Mouse (Mus musculus): Measurements from ENCODE around the gene Rap1gap2. TPM values are rescaled to one million over a fixed set of nuclear protein-coding genes. Genes with fewer than 3 reads are reported as not detected.
A peak's percentile ranks its signal among the peaks of the same experiment; 100 is the strongest.

Rap1gap2 gene
- polyA plus RNA-seq, 1 experiment from 2014 or later: 1.3 TPM

DNA sequence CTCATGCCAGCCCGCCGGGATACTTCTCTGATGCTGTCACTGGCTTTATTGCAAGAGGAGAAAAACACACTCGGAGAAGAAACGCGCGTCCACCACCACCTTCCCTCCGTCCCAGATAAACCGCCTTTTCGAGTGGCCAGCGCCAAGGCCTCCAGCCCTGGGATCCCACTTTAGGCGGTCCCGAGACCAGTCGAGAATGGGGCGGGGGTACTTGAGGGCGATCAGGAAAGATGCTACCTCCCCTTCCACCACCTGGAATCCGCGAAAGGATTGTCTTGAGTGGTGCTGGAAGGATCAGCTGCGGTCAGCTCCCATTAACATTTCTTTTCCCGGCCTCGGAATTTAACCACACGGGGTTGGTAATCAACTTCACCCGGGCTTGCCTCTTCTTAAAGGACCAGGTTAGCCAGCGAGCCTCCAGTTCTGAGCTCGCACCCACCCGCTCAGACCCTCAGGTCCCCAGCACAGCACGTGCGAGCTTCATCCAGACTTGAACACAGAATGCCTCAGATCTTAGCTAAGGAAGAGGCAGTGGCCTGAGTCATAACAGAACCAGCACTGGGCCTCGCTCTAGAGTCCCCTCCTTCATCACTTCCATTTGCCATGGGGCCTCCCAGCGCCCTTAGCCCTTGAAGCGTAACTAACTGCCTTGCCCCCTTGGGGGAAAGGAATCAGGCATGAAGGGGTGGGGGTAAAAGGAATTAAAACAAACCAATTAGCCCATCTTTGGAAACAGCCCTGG is 87.3 kb downstream of the Rap1gap2 start:
- Histone ChIP-seq H3K27ac (ENCODE audit: low read depth, low read length) (no peak overlapping the region), H3K9ac (ENCODE audit: low read length) (peak overlapping the region; percentile 66; the same call in 1 of the 2 replicates), H3K36me3 (ENCODE audit: control insufficient read depth, insufficient read depth, low read length) (no peaks in the 10 kb centered on the region), H3K4me3 (ENCODE audit: low read depth, low read length) (peak overlapping the region; percentile 70), H3K9me3 (ENCODE audit: control insufficient read depth, low read length) (no peaks in the 10 kb centered on the region), H3K4me1 (replicated peaks; ENCODE audit: control insufficient read depth, insufficient read depth, low read length) (no peaks in the 10 kb centered on the region), H3K27me3 (ENCODE audit: control insufficient read depth, insufficient read depth, low read length) (peaks cover 32% of the 10 kb centered on the region), H3K4me2 (ENCODE audit: low read depth, low read length, severe bottlenecking) (peak overlapping the region; percentile 71)
- ATAC-seq (replicated peaks; ENCODE audit: low FRiP score): peak; percentile 16; the same call in 1 of the 2 replicates
- 2% methylated on average over 30 of the region's 30 CpGs for WGBS
- peak; percentile 53 for DNase-seq (ENCODE audit: low spot score)

DNA sequence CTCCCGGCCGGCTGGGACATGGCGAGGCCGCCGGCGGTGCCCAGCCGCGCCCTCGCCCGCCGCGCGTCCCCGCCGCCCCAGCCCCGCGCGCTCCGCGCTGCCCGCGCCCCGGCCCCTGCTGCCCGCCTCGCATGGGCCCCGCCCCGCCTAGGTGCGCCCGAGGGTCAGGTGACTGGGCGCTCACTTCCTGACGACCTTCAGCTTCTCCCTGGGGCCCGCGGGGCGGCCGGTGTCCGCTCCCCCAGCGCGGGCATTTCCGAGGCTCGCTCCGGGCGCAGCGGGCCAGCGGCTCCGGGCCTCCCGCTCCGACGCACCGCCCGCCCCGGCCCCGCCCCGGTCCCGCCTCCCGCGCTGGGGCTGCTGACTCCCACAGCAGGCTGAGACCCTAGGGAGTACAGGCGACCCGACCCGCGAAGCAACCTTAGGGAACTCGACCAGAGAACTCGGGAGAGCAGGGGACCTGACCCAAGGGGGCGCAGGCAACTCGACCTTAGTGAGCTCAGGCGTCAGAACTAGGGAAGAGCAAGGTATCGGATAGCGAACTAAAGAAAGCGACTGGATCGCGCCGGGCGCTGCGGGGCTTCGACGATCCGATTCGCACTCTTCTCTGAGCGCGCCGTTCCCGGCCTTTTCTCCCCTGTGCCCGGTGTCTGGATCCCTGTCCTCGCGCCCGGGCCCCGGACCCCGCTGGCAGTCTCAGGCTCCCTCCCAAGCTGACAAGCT is 88.1 kb downstream of the Rap1gap2 start:
- no peaks in the 10 kb centered on the region for H3K36me3 ChIP-seq (ENCODE audit: control insufficient read depth, insufficient read depth, low read length)
- DNase-seq (ENCODE audit: low spot score): peak; percentile 83
- H3K27me3 ChIP-seq (ENCODE audit: control insufficient read depth, insufficient read depth, low read length): peaks cover 32% of the 10 kb centered on the region
- H3K4me1 ChIP-seq (replicated peaks; ENCODE audit: control insufficient read depth, insufficient read depth, low read length): no peaks in the 10 kb centered on the region
- ATAC-seq (replicated peaks; ENCODE audit: low FRiP score): peak; percentile 76
- no peaks in the 10 kb centered on the region for H3K9me3 ChIP-seq (ENCODE audit: control insufficient read depth, low read length)
- H3K9ac ChIP-seq (ENCODE audit: low read length): peak overlapping the region; percentile 66
- peak overlapping the region; percentile 71 for H3K4me2 ChIP-seq (ENCODE audit: low read depth, low read length, severe bottlenecking)
- peak overlapping the region; percentile 70 for H3K4me3 ChIP-seq (ENCODE audit: low read depth, low read length)
- WGBS: under 1% methylated on average over 82 of the region's 87 CpGs
- H3K27ac ChIP-seq (ENCODE audit: low read depth, low read length): no peak overlapping the region

DNA sequence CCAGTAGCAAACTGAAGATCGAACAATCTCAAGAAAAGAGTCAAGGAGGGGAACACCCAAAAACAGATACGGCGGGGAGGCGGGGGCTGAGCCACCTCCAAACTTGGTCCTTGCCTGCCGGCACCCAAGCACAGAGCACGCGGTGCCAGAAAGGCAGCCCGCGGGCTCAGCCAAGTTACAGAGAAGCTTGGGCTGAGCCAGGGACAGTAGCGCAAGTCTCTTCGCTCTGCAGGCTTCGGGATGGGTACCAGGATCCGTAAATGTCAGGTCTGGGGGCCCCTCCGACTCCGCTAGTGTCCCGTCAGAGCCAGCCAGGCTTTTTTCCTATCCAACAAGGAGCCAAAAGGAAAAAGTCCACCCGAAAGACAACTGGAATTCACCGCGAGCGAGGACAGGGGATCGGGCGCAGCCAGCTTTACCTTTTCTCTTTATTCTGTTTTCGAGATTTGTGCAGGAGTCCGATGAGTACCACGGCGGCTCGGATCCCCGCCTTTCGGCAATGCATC is 88.7 kb downstream of the Rap1gap2 start:
- WGBS: 1% methylated on average over 29 of the region's 29 CpGs
- Histone ChIP-seq H3K27ac (ENCODE audit: low read depth, low read length) (no peak overlapping the region), H3K36me3 (ENCODE audit: control insufficient read depth, insufficient read depth, low read length) (no peaks in the 10 kb centered on the region), H3K27me3 (ENCODE audit: control insufficient read depth, insufficient read depth, low read length) (peaks cover 32% of the 10 kb centered on the region), H3K4me3 (ENCODE audit: low read depth, low read length) (peak overlapping the region; percentile 70), H3K9ac (ENCODE audit: low read length) (peak overlapping the region; percentile 66), H3K4me2 (ENCODE audit: low read depth, low read length, severe bottlenecking) (peak overlapping the region; percentile 71), H3K9me3 (ENCODE audit: control insufficient read depth, low read length) (no peaks in the 10 kb centered on the region), H3K4me1 (replicated peaks; ENCODE audit: control insufficient read depth, insufficient read depth, low read length) (no peaks in the 10 kb centered on the region)
- ATAC-seq (replicated peaks; ENCODE audit: low FRiP score) (no peak), DNase-seq (ENCODE audit: low spot score) (peak; percentile 61)

DNA sequence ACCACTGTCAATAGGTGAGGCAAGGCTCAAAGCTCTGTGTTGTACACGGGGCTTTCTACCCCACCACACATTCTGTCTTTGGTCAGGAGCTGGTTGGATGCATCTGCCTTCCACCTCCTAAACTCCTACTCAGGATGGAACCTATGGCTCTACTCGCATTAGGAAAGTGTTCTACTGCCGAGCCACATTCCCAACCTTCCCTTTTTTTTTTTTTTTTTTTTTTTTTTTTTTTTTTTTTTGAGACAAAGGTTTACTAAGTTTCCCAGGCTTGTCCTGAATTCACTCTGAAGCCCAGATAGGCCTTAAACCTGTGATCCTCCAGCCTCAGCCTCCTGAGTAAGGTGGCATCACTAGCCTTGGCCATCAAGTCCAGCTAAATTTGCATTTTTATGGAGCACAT is 90.5 kb downstream of the Rap1gap2 start:
- H3K4me3 ChIP-seq (ENCODE audit: low read depth, low read length): no peak overlapping the region
- no peak for DNase-seq (ENCODE audit: low spot score)
- H3K36me3 ChIP-seq (ENCODE audit: control insufficient read depth, insufficient read depth, low read length): no peaks in the 10 kb centered on the region
- H3K9ac ChIP-seq (ENCODE audit: low read length): no peak overlapping the region
- WGBS: 88% methylated on average over 3 of the region's 3 CpGs
- H3K27ac ChIP-seq (ENCODE audit: low read depth, low read length): no peak overlapping the region
- no peak for ATAC-seq (replicated peaks; ENCODE audit: low FRiP score)
- peaks cover 32% of the 10 kb centered on the region for H3K27me3 ChIP-seq (ENCODE audit: control insufficient read depth, insufficient read depth, low read length)
- H3K9me3 ChIP-seq (ENCODE audit: control insufficient read depth, low read length): no peaks in the 10 kb centered on the region
- H3K4me1 ChIP-seq (replicated peaks; ENCODE audit: control insufficient read depth, insufficient read depth, low read length): no peaks in the 10 kb centered on the region
- H3K4me2 ChIP-seq (ENCODE audit: low read depth, low read length, severe bottlenecking): no peak overlapping the region

DNA sequence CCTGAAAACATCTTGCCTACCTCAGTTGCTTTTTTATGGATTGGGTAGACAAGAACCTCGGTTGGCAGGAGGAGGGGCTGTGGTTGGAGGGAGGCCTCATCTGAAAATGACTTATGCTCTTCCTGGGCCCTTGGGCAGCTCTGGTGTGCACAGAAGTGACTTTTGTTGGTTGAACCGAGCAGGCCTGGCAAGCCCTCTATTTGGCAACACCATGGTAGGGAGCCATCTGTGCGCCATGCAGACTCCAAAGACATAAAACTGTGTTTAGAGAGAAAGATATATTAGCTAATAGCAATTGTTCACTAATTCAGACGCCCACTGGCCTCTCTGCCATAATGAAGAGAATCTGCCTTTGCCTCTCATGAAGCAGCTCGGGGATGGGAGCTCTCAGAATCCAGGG is 94.6 kb downstream of the Rap1gap2 start:
- H3K4me3 ChIP-seq (ENCODE audit: low read depth, low read length): no peak overlapping the region
- H3K4me1 ChIP-seq (replicated peaks; ENCODE audit: control insufficient read depth, insufficient read depth, low read length): no peaks in the 10 kb centered on the region
- ATAC-seq (replicated peaks; ENCODE audit: low FRiP score) (no peak), DNase-seq (ENCODE audit: low spot score) (no peak)
- no peaks in the 10 kb centered on the region for H3K9me3 ChIP-seq (ENCODE audit: control insufficient read depth, low read length)
- H3K36me3 ChIP-seq (ENCODE audit: control insufficient read depth, insufficient read depth, low read length): no peaks in the 10 kb centered on the region
- H3K27ac ChIP-seq (ENCODE audit: low read depth, low read length): no peak overlapping the region
- 87% methylated on average over 5 of the region's 5 CpGs for WGBS
- H3K4me2 ChIP-seq (ENCODE audit: low read depth, low read length, severe bottlenecking): no peak overlapping the region
- no peak overlapping the region for H3K9ac ChIP-seq (ENCODE audit: low read length)
- peaks cover 2% of the 10 kb centered on the region; the same call in 1 of the 2 replicates for H3K27me3 ChIP-seq (ENCODE audit: control insufficient read depth, insufficient read depth, low read length)

DNA sequence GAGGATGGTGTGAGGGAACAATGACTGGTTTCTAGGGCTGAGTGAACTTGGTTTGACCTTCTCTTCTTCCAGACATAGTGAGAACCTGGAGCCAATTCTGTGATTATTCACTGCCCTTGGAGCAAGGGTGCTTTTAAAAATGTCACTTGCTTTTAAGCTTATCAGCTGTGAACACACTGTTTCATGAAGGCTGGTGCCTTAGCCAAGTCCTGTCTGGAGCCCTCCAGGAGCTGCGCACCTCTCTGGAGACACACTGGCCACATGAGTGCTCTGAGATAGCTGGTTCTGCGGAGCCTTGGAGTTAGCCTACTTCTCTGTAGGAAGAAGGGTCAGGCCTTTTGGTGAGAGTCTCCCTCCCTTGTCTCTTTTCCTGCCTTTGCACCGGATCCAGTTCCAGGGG is 95.7 kb downstream of the Rap1gap2 start:
- Histone ChIP-seq H3K4me2 (ENCODE audit: low read depth, low read length, severe bottlenecking) (no peak overlapping the region), H3K9me3 (ENCODE audit: control insufficient read depth, low read length) (no peaks in the 10 kb centered on the region), H3K27me3 (ENCODE audit: control insufficient read depth, insufficient read depth, low read length) (no peaks in the 10 kb centered on the region), H3K27ac (ENCODE audit: low read depth, low read length) (no peak overlapping the region), H3K36me3 (ENCODE audit: control insufficient read depth, insufficient read depth, low read length) (no peaks in the 10 kb centered on the region), H3K4me3 (ENCODE audit: low read depth, low read length) (no peak overlapping the region), H3K9ac (ENCODE audit: low read length) (no peak overlapping the region), H3K4me1 (replicated peaks; ENCODE audit: control insufficient read depth, insufficient read depth, low read length) (no peaks in the 10 kb centered on the region)
- DNase-seq (ENCODE audit: low spot score) (no peak), ATAC-seq (replicated peaks; ENCODE audit: low FRiP score) (no peak)
- 86% methylated on average over 3 of the region's 3 CpGs for WGBS

DNA sequence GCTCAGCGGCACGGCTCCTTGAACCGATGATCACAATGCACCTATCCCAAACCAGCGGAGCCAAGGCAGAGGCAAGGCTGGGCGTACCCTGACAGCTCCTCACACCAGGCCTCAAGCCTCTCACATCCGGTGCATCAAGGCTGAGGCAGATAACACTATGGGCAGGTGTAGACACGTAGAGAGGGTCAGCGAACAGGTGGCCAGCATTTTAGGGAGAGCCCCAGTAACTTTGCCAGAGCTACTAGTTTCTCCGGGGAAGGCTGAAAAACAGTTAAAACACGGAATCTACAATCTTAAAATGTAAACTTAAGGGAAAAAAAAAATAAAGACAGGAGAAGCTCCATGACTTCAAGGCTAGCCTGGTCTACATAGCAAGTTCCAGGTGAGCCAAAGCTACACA is 98.1 kb downstream of the Rap1gap2 start:
- no peak for DNase-seq (ENCODE audit: low spot score)
- H3K27me3 ChIP-seq (ENCODE audit: control insufficient read depth, insufficient read depth, low read length): no peaks in the 10 kb centered on the region
- no peak overlapping the region for H3K27ac ChIP-seq (ENCODE audit: low read depth, low read length)
- H3K4me2 ChIP-seq (ENCODE audit: low read depth, low read length, severe bottlenecking): no peak overlapping the region
- H3K9ac ChIP-seq (ENCODE audit: low read length): no peak overlapping the region
- no peaks in the 10 kb centered on the region for H3K9me3 ChIP-seq (ENCODE audit: control insufficient read depth, low read length)
- no peak for ATAC-seq (replicated peaks; ENCODE audit: low FRiP score)
- no peak overlapping the region for H3K4me3 ChIP-seq (ENCODE audit: low read depth, low read length)
- H3K4me1 ChIP-seq (replicated peaks; ENCODE audit: control insufficient read depth, insufficient read depth, low read length): no peaks in the 10 kb centered on the region
- WGBS: 90% methylated on average over 10 of the region's 10 CpGs
- H3K36me3 ChIP-seq (ENCODE audit: control insufficient read depth, insufficient read depth, low read length): no peaks in the 10 kb centered on the region

DNA sequence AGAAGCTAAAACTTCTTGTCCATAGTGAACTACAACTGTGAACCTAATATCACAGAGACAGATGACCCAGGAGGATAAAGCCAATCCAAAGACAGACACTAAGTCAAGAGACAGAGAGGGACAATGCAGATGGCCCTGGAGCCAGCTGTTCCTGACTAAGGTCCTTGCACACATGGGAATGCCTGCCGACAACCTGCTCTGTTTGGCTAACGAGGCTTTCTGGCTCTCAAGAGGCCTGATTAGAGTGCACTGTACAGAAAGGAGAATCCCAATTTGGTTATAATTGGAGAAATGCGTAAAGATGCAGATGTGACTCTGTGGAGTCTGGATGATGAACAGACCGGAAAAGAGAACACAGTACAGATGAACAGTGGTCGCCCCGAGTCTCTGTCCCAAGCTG is 104.4 kb downstream of the Rap1gap2 start:
- Histone ChIP-seq H3K4me1 (replicated peaks; ENCODE audit: control insufficient read depth, insufficient read depth, low read length) (no peaks in the 10 kb centered on the region), H3K4me3 (ENCODE audit: low read depth, low read length) (no peak overlapping the region), H3K36me3 (ENCODE audit: control insufficient read depth, insufficient read depth, low read length) (no peaks in the 10 kb centered on the region), H3K4me2 (ENCODE audit: low read depth, low read length, severe bottlenecking) (no peak overlapping the region), H3K27ac (ENCODE audit: low read depth, low read length) (no peak overlapping the region), H3K9me3 (ENCODE audit: control insufficient read depth, low read length) (no peaks in the 10 kb centered on the region), H3K9ac (ENCODE audit: low read length) (no peak overlapping the region), H3K27me3 (ENCODE audit: control insufficient read depth, insufficient read depth, low read length) (no peaks in the 10 kb centered on the region)
- ATAC-seq (replicated peaks; ENCODE audit: low FRiP score): no peak
- WGBS: 71% methylated on average over 6 of the region's 6 CpGs
- no peak for DNase-seq (ENCODE audit: low spot score)

Data from forebrain, embryonic 11.5 days (tissue).